Mouse (Mus musculus): ENCODE measurements around the gene Hoxa3. TPM values are rescaled to one million over a fixed set of nuclear protein-coding genes. Genes with fewer than 3 reads are reported as not detected.

The Hoxa3 gene
- polyA plus RNA-seq, 1 experiment, result not detected

GRCm38 (mm10) chr6:52157466-52158275, 55.5 kb downstream of the Hoxa3 start:
- H3K27ac ChIP-seq (ENCODE audit: insufficient read depth, low read depth, low read length), result no peak overlapping the region
- peaks cover 7% of the 10 kb centered on the region for H3K4me1 ChIP-seq (ENCODE audit: control insufficient read depth, insufficient read depth, low read length)
- TF ChIP-seq POLR2A (IDR thresholded peaks at IDR 0.05; ENCODE audit: insufficient read depth, low read depth, low read length), result no peak
- TF ChIP-seq CTCF (IDR thresholded peaks at IDR 0.05; ENCODE audit: insufficient read depth, low read depth, low read length), result no peak
- 3% methylated on average over 32 of the region's 32 CpGs for WGBS
- H3K4me3 ChIP-seq (ENCODE audit: insufficient read depth, low read depth, low read length), result no peak overlapping the region

GRCm38 (mm10) chr6:52156551-52157200, 56.5 kb downstream of the Hoxa3 start:
- 4% methylated on average over 20 of the region's 20 CpGs for WGBS
- no peak overlapping the region for H3K27ac ChIP-seq (ENCODE audit: insufficient read depth, low read depth, low read length)
- no peak overlapping the region for H3K4me3 ChIP-seq (ENCODE audit: insufficient read depth, low read depth, low read length)
- TF ChIP-seq CTCF (IDR thresholded peaks at IDR 0.05; ENCODE audit: insufficient read depth, low read depth, low read length) (no peak), POLR2A (IDR thresholded peaks at IDR 0.05; ENCODE audit: insufficient read depth, low read depth, low read length) (no peak)
- peaks cover 7% of the 10 kb centered on the region for H3K4me1 ChIP-seq (ENCODE audit: control insufficient read depth, insufficient read depth, low read length)

GRCm38 (mm10) chr6:52155471-52155870, 57.7 kb downstream of the Hoxa3 start:
- H3K4me3 ChIP-seq (ENCODE audit: insufficient read depth, low read depth, low read length), result no peak overlapping the region
- TF ChIP-seq POLR2A (IDR thresholded peaks at IDR 0.05; ENCODE audit: insufficient read depth, low read depth, low read length) (no peak), CTCF (IDR thresholded peaks at IDR 0.05; ENCODE audit: insufficient read depth, low read depth, low read length) (no peak)
- 40% methylated on average over 3 of the region's 3 CpGs for WGBS

GRCm38 (mm10) chr6:52154044-52154443, 59.1 kb downstream of the Hoxa3 start:
- WGBS, result 18% methylated on average over 5 of the region's 5 CpGs
- Histone ChIP-seq H3K27ac (ENCODE audit: insufficient read depth, low read depth, low read length) (no peak overlapping the region), H3K4me1 (ENCODE audit: control insufficient read depth, insufficient read depth, low read length) (peaks cover 7% of the 10 kb centered on the region), H3K4me3 (ENCODE audit: insufficient read depth, low read depth, low read length) (no peak overlapping the region)
- no peak for TF ChIP-seq POLR2A (IDR thresholded peaks at IDR 0.05; ENCODE audit: insufficient read depth, low read depth, low read length)
- TF ChIP-seq CTCF (IDR thresholded peaks at IDR 0.05; ENCODE audit: insufficient read depth, low read depth, low read length), result no peak

More at GRCm38 (mm10) chr6:52155471-52155870, 57.7 kb downstream of the Hoxa3 start:
- Histone ChIP-seq H3K27ac (ENCODE audit: insufficient read depth, low read depth, low read length) (no peak overlapping the region), H3K4me1 (ENCODE audit: control insufficient read depth, insufficient read depth, low read length) (peaks cover 7% of the 10 kb centered on the region)

GRCm38 (mm10) chr6:52153270-52153669, 59.9 kb downstream of the Hoxa3 start:
- no peak overlapping the region for H3K27ac ChIP-seq (ENCODE audit: insufficient read depth, low read depth, low read length)
- peaks cover 2% of the 10 kb centered on the region for H3K4me1 ChIP-seq (ENCODE audit: control insufficient read depth, insufficient read depth, low read length)
- 3% methylated on average over 6 of the region's 6 CpGs for WGBS
- H3K4me3 ChIP-seq (ENCODE audit: insufficient read depth, low read depth, low read length), result no peak overlapping the region
- no peak for TF ChIP-seq POLR2A (IDR thresholded peaks at IDR 0.05; ENCODE audit: insufficient read depth, low read depth, low read length)
- TF ChIP-seq CTCF (IDR thresholded peaks at IDR 0.05; ENCODE audit: insufficient read depth, low read depth, low read length), result no peak

- Histone ChIP-seq H3K27ac (ENCODE audit: insufficient read depth, low read depth, low read length) (no peak overlapping the region), H3K4me3 (ENCODE audit: insufficient read depth, low read depth, low read length) (no peak overlapping the region), H3K4me1 (ENCODE audit: control insufficient read depth, insufficient read depth, low read length) (no peaks in the 10 kb centered on the region)
- WGBS, result 6% methylated on average over 16 of the region's 16 CpGs
- TF ChIP-seq POLR2A (IDR thresholded peaks at IDR 0.05; ENCODE audit: insufficient read depth, low read depth, low read length), result no peak
- no peak for TF ChIP-seq CTCF (IDR thresholded peaks at IDR 0.05; ENCODE audit: insufficient read depth, low read depth, low read length)
Observed at GRCm38 (mm10) chr6:52152226-52153193, 60.6 kb downstream of the Hoxa3 start.

GRCm38 (mm10) chr6:52151571-52151970, 61.6 kb downstream of the Hoxa3 start:
- Histone ChIP-seq H3K4me1 (ENCODE audit: control insufficient read depth, insufficient read depth, low read length) (no peaks in the 10 kb centered on the region), H3K4me3 (ENCODE audit: insufficient read depth, low read depth, low read length) (no peak overlapping the region), H3K27ac (ENCODE audit: insufficient read depth, low read depth, low read length) (no peak overlapping the region)
- TF ChIP-seq POLR2A (IDR thresholded peaks at IDR 0.05; ENCODE audit: insufficient read depth, low read depth, low read length) (no peak), CTCF (IDR thresholded peaks at IDR 0.05; ENCODE audit: insufficient read depth, low read depth, low read length) (no peak)
- WGBS, result 11% methylated on average over 4 of the region's 4 CpGs

- Histone ChIP-seq H3K27ac (ENCODE audit: insufficient read depth, low read depth, low read length) (no peak overlapping the region), H3K4me1 (ENCODE audit: control insufficient read depth, insufficient read depth, low read length) (no peaks in the 10 kb centered on the region), H3K4me3 (ENCODE audit: insufficient read depth, low read depth, low read length) (no peak overlapping the region)
- WGBS, result 6% methylated on average over 16 of the region's 16 CpGs
- TF ChIP-seq CTCF (IDR thresholded peaks at IDR 0.05; ENCODE audit: insufficient read depth, low read depth, low read length) (no peak), POLR2A (IDR thresholded peaks at IDR 0.05; ENCODE audit: insufficient read depth, low read depth, low read length) (no peak)
Observed at GRCm38 (mm10) chr6:52150401-52150966, 62.7 kb downstream of the Hoxa3 start.

Data from olfactory bulb, adult 2 months (tissue).